In the genomic region with DNA sequence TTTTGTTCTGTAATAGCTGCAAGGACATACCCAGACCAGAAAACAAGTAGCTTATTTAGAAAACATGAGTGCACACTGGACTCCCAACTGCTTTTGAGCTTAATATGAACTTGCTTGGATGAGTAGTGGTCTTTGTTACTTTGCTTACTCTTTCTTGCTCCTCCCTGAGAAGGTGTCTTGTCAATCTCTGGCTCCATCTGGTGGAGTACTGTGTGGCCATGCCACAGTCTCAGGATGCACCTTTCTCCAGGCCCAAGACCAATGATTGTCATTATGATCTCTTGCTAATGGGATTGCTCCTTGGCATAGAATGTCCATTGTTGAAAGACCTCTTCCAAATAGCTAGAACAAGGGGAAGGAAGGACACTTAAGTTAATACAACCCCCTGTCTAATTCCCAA, we compare ENCODE assay signal across 9 mouse cellular contexts.
DNase-seq lines count a peak whose midpoint lies in the region; ATAC-seq and TF ChIP-seq lines count a peak whose summit lies in the region.
"Had no signal": no experiment of that assay in that cellular context is flagged by ENCODE, and none has a peak within 500 bp of the region (broad histone marks: within the 10 kb centered on the region; RNA-seq: fewer than 3 reads in every experiment).

No protein-coding gene starts in this region.

- H3K79me2 ChIP-seq in liver, adult 2 months (ENCODE audit: control insufficient read depth, insufficient read depth, low read length): no peaks in the 10 kb centered on the region

- ATAC-seq in liver, embryonic 11.5 days (replicated peaks; ENCODE audit: low FRiP score): no peak
- peak; percentile 35; the same call in 1 of the 2 replicates for ATAC-seq in kidney, embryonic 16.5 days (ENCODE audit: low FRiP score, low TSS enrichment)
- no peak; the same call in 1 of the 2 replicates for ATAC-seq in midbrain, embryonic 14.5 days (ENCODE audit: low FRiP score, low TSS enrichment)

- no peaks in the 10 kb centered on the region for H3K9me3 ChIP-seq in liver, embryonic 11.5 days (ENCODE audit: control insufficient read depth, low read length)
- no peaks in the 10 kb centered on the region for H3K9me3 ChIP-seq in kidney, embryonic 16.5 days (ENCODE audit: low read length)
- no peaks in the 10 kb centered on the region for H3K9me3 ChIP-seq in midbrain, embryonic 14.5 days (ENCODE audit: control insufficient read depth, low read length)
- H3K9me3 ChIP-seq: embryonic facial prominence, embryonic 13.5 days had no signal

- no peaks in the 10 kb centered on the region for H3K36me3 ChIP-seq in liver, adult 2 months (ENCODE audit: control insufficient read depth, insufficient read depth, low read length)
- H3K36me3 ChIP-seq in liver, embryonic 11.5 days (ENCODE audit: control insufficient read depth, insufficient read depth, low read length): no peaks in the 10 kb centered on the region
- H3K36me3 ChIP-seq in kidney, embryonic 16.5 days (ENCODE audit: insufficient read depth, low read length): no peaks in the 10 kb centered on the region
- no peaks in the 10 kb centered on the region for H3K36me3 ChIP-seq in midbrain, embryonic 14.5 days (ENCODE audit: control insufficient read depth, insufficient read depth, low read length)
- H3K36me3 ChIP-seq: embryonic facial prominence, embryonic 13.5 days had no signal

- no peaks in the 10 kb centered on the region for H3K27me3 ChIP-seq in cerebellum, adult 2 months (ENCODE audit: control insufficient read depth, insufficient read depth, low read length)
- 0 out of 2 replicates have a peak, but pooled peaks cover 2% of the 10 kb centered on the region for H3K27me3 ChIP-seq in liver, adult 2 months (ENCODE audit: control insufficient read depth, insufficient read depth, low read length)
- H3K27me3 ChIP-seq in liver, embryonic 11.5 days (replicated peaks; ENCODE audit: control insufficient read depth, insufficient read depth, low read length): no peaks in the 10 kb centered on the region
- H3K27me3 ChIP-seq in kidney, embryonic 16.5 days (ENCODE audit: insufficient read depth, low read length): no peaks in the 10 kb centered on the region
- no peaks in the 10 kb centered on the region for H3K27me3 ChIP-seq in midbrain, embryonic 14.5 days (ENCODE audit: control insufficient read depth, insufficient read depth, low read length)
- H3K27me3 ChIP-seq: embryonic facial prominence, embryonic 13.5 days had no signal

- TF ChIP-seq POLR2A in cerebellum, adult 2 months (IDR thresholded peaks at IDR 0.05; ENCODE audit: borderline replicate concordance, insufficient read depth, low read length): no peak
- no peak for TF ChIP-seq POLR2A in liver, adult 2 months (IDR thresholded peaks at IDR 0.05; ENCODE audit: extremely low read depth, insufficient read depth, low read length)

- no peak overlapping the region for H3K4me3 ChIP-seq in cerebellum, adult 2 months (replicated peaks; ENCODE audit: insufficient read depth, low read depth, low read length)
- no peak overlapping the region for H3K4me3 ChIP-seq in liver, adult 2 months (ENCODE audit: insufficient read depth, low read depth, low read length)
- H3K4me3 ChIP-seq in liver, embryonic 11.5 days (ENCODE audit: low read depth, low read length): no peak overlapping the region
- no peak overlapping the region for H3K4me3 ChIP-seq in kidney, embryonic 16.5 days (ENCODE audit: low read length)
- H3K4me3 ChIP-seq in midbrain, embryonic 14.5 days (replicated peaks; ENCODE audit: low read depth, low read length): no peak overlapping the region
- H3K4me3 ChIP-seq: embryonic facial prominence, embryonic 13.5 days had no signal

- H3K27ac ChIP-seq in cerebellum, adult 2 months (ENCODE audit: insufficient read depth, low read length): no peak overlapping the region
- H3K27ac ChIP-seq in liver, adult 2 months (replicated peaks; ENCODE audit: insufficient read depth, low read depth, low read length): no peak overlapping the region
- no peak overlapping the region for H3K27ac ChIP-seq in liver, embryonic 11.5 days (ENCODE audit: low read depth, low read length)
- H3K27ac ChIP-seq in kidney, embryonic 16.5 days (ENCODE audit: low read length): no peak overlapping the region
- H3K27ac ChIP-seq in midbrain, embryonic 14.5 days (replicated peaks; ENCODE audit: low read depth, low read length): no peak overlapping the region
- H3K27ac ChIP-seq: embryonic facial prominence, embryonic 13.5 days had no signal

- peak; percentile 50; the same call in 1 of the 2 replicates for TF ChIP-seq CTCF in cerebellum, adult 2 months (IDR thresholded peaks at IDR 0.05; ENCODE audit: borderline replicate concordance, insufficient read depth, low read depth, low read length)
- TF ChIP-seq CTCF in liver, adult 2 months (IDR thresholded peaks at IDR 0.05; ENCODE audit: low read depth, low read length): peak; percentile 48

- no peaks in the 10 kb centered on the region for H3K4me1 ChIP-seq in cerebellum, adult 2 months (ENCODE audit: control insufficient read depth, insufficient read depth, low read length)
- H3K4me1 ChIP-seq in liver, adult 2 months (ENCODE audit: control insufficient read depth, insufficient read depth, low read length): no peaks in the 10 kb centered on the region
- H3K4me1 ChIP-seq in liver, embryonic 11.5 days (replicated peaks; ENCODE audit: control insufficient read depth, insufficient read depth, low read length): no peaks in the 10 kb centered on the region
- no peaks in the 10 kb centered on the region for H3K4me1 ChIP-seq in kidney, embryonic 16.5 days (ENCODE audit: insufficient read depth, low read length)
- no peaks in the 10 kb centered on the region for H3K4me1 ChIP-seq in midbrain, embryonic 14.5 days (ENCODE audit: control insufficient read depth, insufficient read depth, low read length)
- H3K4me1 ChIP-seq: embryonic facial prominence, embryonic 13.5 days had no signal

- no peak overlapping the region for H3K4me2 ChIP-seq in liver, embryonic 11.5 days
- no peak overlapping the region for H3K4me2 ChIP-seq in kidney, embryonic 16.5 days (replicated peaks; ENCODE audit: low read depth, low read length)
- no peak overlapping the region for H3K4me2 ChIP-seq in midbrain, embryonic 14.5 days (ENCODE audit: low read length)
- H3K4me2 ChIP-seq: embryonic facial prominence, embryonic 13.5 days had no signal

- no peak overlapping the region for H3K9ac ChIP-seq in liver, adult 2 months (ENCODE audit: low read depth, low read length)
- H3K9ac ChIP-seq in liver, embryonic 11.5 days (ENCODE audit: low read depth, low read length): no peak overlapping the region
- H3K9ac ChIP-seq in kidney, embryonic 16.5 days (replicated peaks; ENCODE audit: low read length): no peak overlapping the region
- H3K9ac ChIP-seq in midbrain, embryonic 14.5 days (replicated peaks; ENCODE audit: low read length): no peak overlapping the region
- H3K9ac ChIP-seq: embryonic facial prominence, embryonic 13.5 days had no signal

- DNase-seq in cerebellum, adult 2 months: no peak
- DNase-seq in cerebellum, adult 8-10 months: no peak
- DNase-seq in liver, adult 2 months (ENCODE audit: extremely low read depth, low read depth, low spot score): no peak
- DNase-seq in liver, embryonic 11.5 days (ENCODE audit: low spot score): no peak
- DNase-seq in embryo, embryonic 11 days: peak; percentile 56
- DNase-seq in midbrain, embryonic 14.5 days: peak; percentile 75
- no peak for DNase-seq in adipocyte (ENCODE audit: low spot score)

Comparison
In these comparisons a context has a peak if more than half of its experiments do, and no peak if none do; other contexts are left out.
1. DNase-seq: peak in embryo, embryonic 11 days (single experiment) and midbrain, embryonic 14.5 days (single experiment); none in cerebellum, adult 2 months (0 of 2), cerebellum, adult 8-10 months (single experiment), liver, adult 2 months (single experiment), liver, embryonic 11.5 days (single experiment) and adipocyte (single experiment).